Mouse (Mus musculus) C2C12 (cell line): Measurements from ENCODE around the gene Gfod1.

Experiments
- CEBPB ChIP-seq: IDR thresholded peaks from one replicate; pipeline ENCODE4 v1.6.1; 2011; ENCODE audit warnings: low read depth, mild to moderate bottlenecking, control low read depth, moderate library complexity
- CTCF ChIP-seq: IDR thresholded peaks from one replicate; pipeline ENCODE4 v1.5.1; 2011; ENCODE audit not compliant: control insufficient read depth, insufficient read depth, insufficient read length
- FOSL1 ChIP-seq: IDR thresholded peaks from one replicate; pipeline ENCODE4 v1.8.0; 2011; ENCODE audit warnings: mild to moderate bottlenecking, low read length; ENCODE audit not compliant: poor library complexity, insufficient read depth, severe bottlenecking
- MAX ChIP-seq: IDR thresholded peaks from one replicate; pipeline ENCODE4 v1.6.1; 2011; ENCODE audit warnings: mild to moderate bottlenecking, control low read depth
- MYOD1 ChIP-seq: IDR thresholded peaks from one replicate; pipeline ENCODE4 v1.6.1; 2011; ENCODE audit warnings: low read depth; ENCODE audit not compliant: control insufficient read depth, insufficient read length
- MYOG ChIP-seq: IDR thresholded peaks from one replicate; pipeline ENCODE4 v1.6.1; 2011; ENCODE audit not compliant: control insufficient read depth, insufficient read length; ENCODE audit errors: extremely low read depth
- USF1 ChIP-seq: IDR thresholded peaks from one replicate; pipeline ENCODE4 v1.6.1; 2011; ENCODE audit warnings: low read depth, mild to moderate bottlenecking, control low read depth, moderate library complexity

- no peak for TF ChIP-seq CTCF
- TF ChIP-seq USF1: no peak
- no peak for TF ChIP-seq MAX
- no peak for TF ChIP-seq MYOD1
- no peak for TF ChIP-seq FOSL1
- no peak for TF ChIP-seq CEBPB
- TF ChIP-seq MYOG: no peak
Measured at GRCm38 (mm10) chr13:43353356-43353755, 49.4 kb upstream of the Gfod1 start.
